In genomic region chr11:46081075-46081474, GRCm38 (mm10) we compare ENCODE assay signal across 26 mouse cellular contexts. TPM values are rescaled to one million over a fixed set of nuclear protein-coding genes. Genes with fewer than 3 reads are reported as not detected.
A peak's percentile ranks its signal among the peaks of the same experiment; 100 is the strongest.
DNase-seq lines count a peak whose midpoint lies in the region; ATAC-seq and TF ChIP-seq lines count a peak whose summit lies in the region.
"Had no signal": no experiment of that assay in that cellular context is flagged by ENCODE, and none has a peak within 500 bp of the region (broad histone marks: within the 10 kb centered on the region; RNA-seq: fewer than 3 reads in every experiment).

No protein-coding gene starts in this region.

- H3K9me3 ChIP-seq in heart, postnatal 0 days (replicated peaks; ENCODE audit: control insufficient read depth, low read length): no peaks in the 10 kb centered on the region
- H3K9me3 ChIP-seq: embryonic facial prominence, embryonic 15.5 days; forebrain, embryonic 15.5 days; G1E; hindbrain, embryonic 12.5 days; hindbrain, embryonic 15.5 days had no signal

- no peak for ATAC-seq in heart, postnatal 0 days (ENCODE audit: insufficient read depth, low read depth)
- ATAC-seq: forebrain, embryonic 15.5 days; intestine, postnatal 0 days; Patski had no signal

- H3K9ac ChIP-seq in heart, adult 2 months (ENCODE audit: low read depth, low read length): no peak overlapping the region
- H3K9ac ChIP-seq in heart, postnatal 0 days (replicated peaks; ENCODE audit: low read depth, low read length): no peak overlapping the region
- H3K9ac ChIP-seq: embryonic facial prominence, embryonic 12.5 days; embryonic facial prominence, embryonic 15.5 days; forebrain, embryonic 12.5 days; forebrain, embryonic 15.5 days; hindbrain, embryonic 12.5 days; hindbrain, embryonic 15.5 days had no signal

- no peak overlapping the region for H3ac ChIP-seq in myocyte (ENCODE audit: control insufficient read depth, insufficient read length)

- H3K27me3 ChIP-seq in heart, adult 2 months (ENCODE audit: control insufficient read depth, insufficient read depth, low read length): no peaks in the 10 kb centered on the region
- no peaks in the 10 kb centered on the region for H3K27me3 ChIP-seq in heart, postnatal 0 days (ENCODE audit: control insufficient read depth, insufficient read depth, low read length)
- no peaks in the 10 kb centered on the region for H3K27me3 ChIP-seq in myocyte (ENCODE audit: control insufficient read depth, insufficient read depth, insufficient read length)
- H3K27me3 ChIP-seq: CH12.LX; embryonic facial prominence, embryonic 12.5 days; embryonic facial prominence, embryonic 15.5 days; forebrain, embryonic 12.5 days; forebrain, embryonic 15.5 days; hindbrain, embryonic 12.5 days; hindbrain, embryonic 15.5 days; Patski had no signal

- H3K4me2 ChIP-seq in heart, postnatal 0 days (ENCODE audit: low read depth, low read length): no peak overlapping the region
- no peak overlapping the region for H3K4me2 ChIP-seq in myocyte (ENCODE audit: low read depth)
- H3K4me2 ChIP-seq: embryonic facial prominence, embryonic 12.5 days; embryonic facial prominence, embryonic 15.5 days; forebrain, embryonic 12.5 days; forebrain, embryonic 15.5 days; hindbrain, embryonic 12.5 days; hindbrain, embryonic 15.5 days had no signal

- H3K27ac ChIP-seq in heart, adult 2 months: peak overlapping the region; percentile 42
- peak overlapping the region; percentile 64 for H3K27ac ChIP-seq in heart, postnatal 0 days (ENCODE audit: low read depth)
- no peak overlapping the region for H3K27ac ChIP-seq in left cerebral cortex, adult 2 months
- H3K27ac ChIP-seq: embryonic facial prominence, embryonic 12.5 days; embryonic facial prominence, embryonic 15.5 days; forebrain, embryonic 12.5 days; forebrain, embryonic 15.5 days; hindbrain, embryonic 12.5 days; hindbrain, embryonic 15.5 days had no signal

- DNase-seq in heart, adult 2 months: no peak
- DNase-seq in heart, adult 11 months: no peak
- no peak for DNase-seq in heart, postnatal 0 days (ENCODE audit: low spot score)
- no peak for DNase-seq in heart, adult 18-20 months
- peak; percentile 52 for DNase-seq in adipocyte (ENCODE audit: low spot score)
- DNase-seq in left cerebral cortex, adult 2 months (ENCODE audit: extremely low spot score in 1 of 2, low spot score in 2 of 2): no peak
- DNase-seq: adrenal gland, adult 2 months; adrenal gland, postnatal 36 days; B cell, adult 2 months; cerebellum, adult 18-20 months; cerebellum, adult 9-10 months; cerebellum, postnatal 25 days; gastrocnemius, postnatal 25 days; heart, postnatal 14 days had no signal

- H3K4me3 ChIP-seq in heart, adult 2 months: no peak overlapping the region
- no peak overlapping the region for H3K4me3 ChIP-seq in heart, postnatal 0 days (ENCODE audit: low read depth, low read length)
- no peak overlapping the region for H3K4me3 ChIP-seq in myocyte
- no peak overlapping the region for H3K4me3 ChIP-seq in left cerebral cortex, adult 2 months
- H3K4me3 ChIP-seq: embryonic facial prominence, embryonic 12.5 days; embryonic facial prominence, embryonic 15.5 days; erythroblast, embryonic 14.5 days; forebrain, embryonic 12.5 days; forebrain, embryonic 15.5 days; hindbrain, embryonic 12.5 days; hindbrain, embryonic 15.5 days had no signal

- peaks cover 38% of the 10 kb centered on the region for H3K4me1 ChIP-seq in heart, adult 2 months (ENCODE audit: control insufficient read depth, insufficient read depth, low read length)
- H3K4me1 ChIP-seq in heart, postnatal 0 days (ENCODE audit: control insufficient read depth, insufficient read depth): peaks cover 58% of the 10 kb centered on the region
- H3K4me1 ChIP-seq: embryonic facial prominence, embryonic 12.5 days; embryonic facial prominence, embryonic 15.5 days; forebrain, embryonic 12.5 days; forebrain, embryonic 15.5 days; hindbrain, embryonic 12.5 days; hindbrain, embryonic 15.5 days had no signal

- TF ChIP-seq EP300 in heart, adult 2 months (IDR thresholded peaks at IDR 0.05; ENCODE audit: insufficient read depth, low read depth, low read length): no peak
- no peak for TF ChIP-seq EP300 in heart, postnatal 0 days (IDR thresholded peaks at IDR 0.05; ENCODE audit: low read depth)

- no peak for TF ChIP-seq POLR2A in heart, adult 2 months (IDR thresholded peaks at IDR 0.05; ENCODE audit: insufficient read depth, low read depth, low read length)
- TF ChIP-seq POLR2A in myocyte (IDR thresholded peaks at IDR 0.05; ENCODE audit: insufficient read length, low read depth): no peak

- intact Hi-C loops in heart, adult 2 months (cut with DNase I): no loop called here
- intact Hi-C loops in left cerebral cortex, adult 2 months (cut with DNase I): no loop called here

- peaks cover 58% of the 10 kb centered on the region for H3K36me3 ChIP-seq in heart, adult 2 months (ENCODE audit: control insufficient read depth, insufficient read depth, low read length)
- H3K36me3 ChIP-seq in heart, postnatal 0 days (replicated peaks; ENCODE audit: control insufficient read depth, insufficient read depth, low read length): peaks cover 36% of the 10 kb centered on the region
- peaks cover 47% of the 10 kb centered on the region for H3K36me3 ChIP-seq in myocyte (ENCODE audit: control insufficient read depth, insufficient read depth)
- H3K36me3 ChIP-seq: embryonic facial prominence, embryonic 15.5 days; forebrain, embryonic 12.5 days; G1E had no signal

- H3K79me2 ChIP-seq in heart, adult 2 months (replicated peaks; ENCODE audit: control insufficient read depth, insufficient read depth, low read length): peaks cover 3% of the 10 kb centered on the region
- H3K79me2 ChIP-seq in myocyte (ENCODE audit: control insufficient read depth, insufficient read depth): peaks cover 75% of the 10 kb centered on the region

- no peak for TF ChIP-seq CTCF in heart, adult 2 months (IDR thresholded peaks at IDR 0.05)
- TF ChIP-seq CTCF in heart, postnatal 0 days (IDR thresholded peaks at IDR 0.05; ENCODE audit: low read depth): no peak
- TF ChIP-seq CTCF in left cerebral cortex, adult 2 months (IDR thresholded peaks at IDR 0.05): no peak

- 48% methylated on average over 2 of the region's 2 CpGs for WGBS in heart, adult 2 months
- WGBS in heart, postnatal 0 days: 55% methylated on average over 2 of the region's 2 CpGs

TF ChIP-seq in myocyte, 11 proteins besides CTCF, POLR2A, EP300 and RAD21:
- TF ChIP-seq CEBPB (IDR thresholded peaks at IDR 0.05; ENCODE audit: insufficient read depth, poor library complexity, severe bottlenecking) (0 out of 2 replicates have a peak, but pooled peaks have one; percentile 13), POLR2AphosphoS2 (IDR thresholded peaks at IDR 0.05; ENCODE audit: insufficient read length, low read depth) (no peak)

RNA-seq across cellular contexts. Expression of gene Adam19, which starts 25.3 kb away (rescaled TPM):
- 10 to 100 TPM; 21.9 to 63.9 TPM for total RNA-seq in heart, adult 2 months (2021)
- 17.7 and 32.1 TPM in 2 replicates for polyA plus RNA-seq in heart, adult 2 months (2012; rRNA removed)
- 59.8 and 67.9 TPM in 2 replicates for total RNA-seq in heart, postnatal 0 days (2014; rRNA removed; ENCODE audit: low replicate concordance)
- 10.1 and 15.8 TPM in 2 replicates for polyA plus RNA-seq in heart, postnatal 0 days (2015; fragmentation: Nextera tagmentation; extraction: Ambion mirVana)
- 10 to 100 TPM; 48.1 to 54.5 TPM for total RNA-seq in heart, adult 18-20 months (2021)
- polyA plus RNA-seq in myocyte (2012; fragmentation: generic; extraction: Trizol): 43.2 TPM
- total RNA-seq in left cerebral cortex, adult 2 months (2021): 10 to 100 TPM; 19.1 to 19.8 TPM
- polyA plus RNA-seq: G1E had no signal

RNA-seq across cellular contexts. Expression of gene Gm12166, which starts 29.0 kb away (rescaled TPM):
- 1 to 10 TPM; 1.2 to 1.6 TPM for total RNA-seq in heart, adult 2 months (2021)
- polyA plus RNA-seq in heart, adult 2 months (2012; rRNA removed): 4.4 and 4.6 TPM in 2 replicates
- total RNA-seq in heart, postnatal 0 days (2014; rRNA removed; ENCODE audit: low replicate concordance): 1.8 and 2.8 TPM in 2 replicates
- 3.6 and 3.9 TPM in 2 replicates for polyA plus RNA-seq in heart, postnatal 0 days (2015; fragmentation: Nextera tagmentation; extraction: Ambion mirVana)
- total RNA-seq in heart, adult 18-20 months (2021): 1 to 10 TPM; 1.0 to 2.9 TPM
- polyA plus RNA-seq in myocyte (2012; fragmentation: generic; extraction: Trizol): 4.3 TPM
- total RNA-seq in left cerebral cortex, adult 2 months (2021): 1 to 10 TPM; 2.7 to 3.8 TPM
